Mouse (Mus musculus) small intestine, adult 2 months (tissue): ENCODE data around the gene Cpe. TPM values are rescaled to one million over a fixed set of nuclear protein-coding genes. Genes with fewer than 3 reads are reported as not detected.

Experiments
- H3K27ac ChIP-seq: fragments of 200-500 bp; 2 replicates; pipeline ENCODE4 v1.5.1; 2012; ENCODE audit warnings: low read depth, low read length, control low read depth, inconsistent platforms; ENCODE audit not compliant: insufficient read depth
- H3K27me3 ChIP-seq: fragments of 200-500 bp; 2 replicates; pipeline ENCODE4 v1.6.1; 2012; ENCODE audit warnings: mild to moderate bottlenecking, moderate library complexity, low read length, inconsistent platforms; ENCODE audit not compliant: control insufficient read depth, insufficient read depth
- H3K36me3 ChIP-seq: fragments of 200-500 bp; 2 replicates; pipeline ENCODE4 v1.6.1; 2012; ENCODE audit warnings: mild to moderate bottlenecking, low read length, control low read depth, inconsistent platforms; ENCODE audit not compliant: control insufficient read depth, insufficient read depth
- H3K4me1 ChIP-seq: fragments of 200-500 bp; 2 replicates; pipeline ENCODE4 v1.6.1; 2012; ENCODE audit warnings: low read length, inconsistent platforms, mixed read lengths; ENCODE audit not compliant: control insufficient read depth, insufficient read depth, insufficient read length
- H3K4me3 ChIP-seq: fragments of 200-500 bp; 2 replicates; pipeline ENCODE4 v1.5.1; 2012; ENCODE audit warnings: low read depth, mild to moderate bottlenecking, control low read depth, inconsistent platforms, low read length, moderate library complexity
- CTCF ChIP-seq: fragments of 200-500 bp; IDR thresholded peaks from 2 replicates; pipeline ENCODE4 v1.5.1; 2012; ENCODE audit warnings: low read depth, mild to moderate bottlenecking, control low read depth, inconsistent platforms, low read length, moderate library complexity, mixed read lengths; ENCODE audit not compliant: insufficient replicate concordance, insufficient read length; ENCODE audit errors: extremely low read depth
- POLR2A ChIP-seq: fragments of 200-500 bp; IDR thresholded peaks from 2 replicates; pipeline ENCODE4 v1.6.1; 2012; ENCODE audit warnings: low read depth, mild to moderate bottlenecking, control low read depth, inconsistent platforms, low read length, moderate library complexity
- WGBS: fragments of 180-500 bp; shearing (Covaris S2); methylation state at CpG from one replicate; pipeline ENCODE4 v1.1.7; 2018; 5-methylcytosine and 5-hydroxymethylcytosine counted together
- polyA plus RNA-seq: library from polyadenylated mRNA; depleted of rRNA; stranded (reverse); fragments of >200 nt; gene quantifications from 2 replicates; pipeline ENCODE4 v1.2.3, GENCODE M21; 2012; rRNA removed

Gene Cpe
- 24.5 and 56.7 TPM in 2 replicates for polyA plus RNA-seq

- TF ChIP-seq POLR2A, result no peak
- peak; percentile 11; the same call in 1 of the 2 replicates for TF ChIP-seq CTCF
- no peaks in the 10 kb centered on the region for H3K36me3 ChIP-seq
- 1% methylated on average over 54 of the region's 54 CpGs for WGBS
- H3K27me3 ChIP-seq, result peaks cover 11% of the 10 kb centered on the region
- H3K27ac ChIP-seq, result no peak within 1 kb of the TSS
- peak within 1 kb of the TSS; percentile 58 for H3K4me3 ChIP-seq
- peaks cover 3% of the 10 kb centered on the region; the same call in 1 of the 2 replicates for H3K4me1 ChIP-seq
Measured at GRCm38 (mm10) chr8:64692651-64693201, at the start of gene Cpe. Gene Cpe (minus strand): TSS chr8:64693054.

GRCm38 (mm10) chr8:64740547-64741211 lies 47.8 kb upstream of the Cpe start:
- 90% methylated on average over 13 of the region's 13 CpGs for WGBS
- H3K27me3 ChIP-seq, result no peaks in the 10 kb centered on the region
- H3K4me1 ChIP-seq, result peaks cover 8% of the 10 kb centered on the region; the same call in 1 of the 2 replicates
- H3K36me3 ChIP-seq, result no peaks in the 10 kb centered on the region
- H3K27ac ChIP-seq, result no peak overlapping the region
- TF ChIP-seq POLR2A, result no peak
- no peak overlapping the region for H3K4me3 ChIP-seq

GRCm38 (mm10) chr8:64738916-64739315 lies 46.1 kb upstream of the Cpe start:
- no peak overlapping the region for H3K27ac ChIP-seq
- no peak for TF ChIP-seq POLR2A
- no peak for TF ChIP-seq CTCF
- no peaks in the 10 kb centered on the region for H3K36me3 ChIP-seq
- peaks cover 8% of the 10 kb centered on the region; the same call in 1 of the 2 replicates for H3K4me1 ChIP-seq
- WGBS, result 89% methylated on average over 1 of the region's 1 CpGs
- no peak overlapping the region for H3K4me3 ChIP-seq
- H3K27me3 ChIP-seq, result no peaks in the 10 kb centered on the region

GRCm38 (mm10) chr8:64736767-64737323 lies 44.0 kb upstream of the Cpe start:
- Histone ChIP-seq H3K36me3 (no peaks in the 10 kb centered on the region), H3K4me3 (no peak overlapping the region), H3K27ac (no peak overlapping the region), H3K4me1 (peaks cover 8% of the 10 kb centered on the region; the same call in 1 of the 2 replicates), H3K27me3 (no peaks in the 10 kb centered on the region)
- 88% methylated on average over 3 of the region's 3 CpGs for WGBS
- TF ChIP-seq POLR2A, result no peak
- no peak for TF ChIP-seq CTCF

- 87% methylated on average over 8 of the region's 8 CpGs for WGBS
- no peak overlapping the region for H3K27ac ChIP-seq
Measured at GRCm38 (mm10) chr8:64735161-64735560, 42.3 kb upstream of the Cpe start.

GRCm38 (mm10) chr8:64733271-64733943 lies 40.6 kb upstream of the Cpe start, which contains the start of gene Msmo1:
Gene Msmo1 (minus strand): TSS chr8:64733792.
- WGBS, result under 1% methylated on average over 60 of the region's 60 CpGs
- no peaks in the 10 kb centered on the region for H3K27me3 ChIP-seq
- TF ChIP-seq CTCF, result no peak
- TF ChIP-seq POLR2A, result peak; percentile 98
- H3K4me1 ChIP-seq, result peaks cover 8% of the 10 kb centered on the region; the same call in 1 of the 2 replicates
- peak within 1 kb of the TSS; percentile 61 for H3K27ac ChIP-seq
- peak within 1 kb of the TSS; percentile 84 for H3K4me3 ChIP-seq
- peaks cover 12% of the 10 kb centered on the region for H3K36me3 ChIP-seq

More at GRCm38 (mm10) chr8:64735161-64735560, 42.3 kb upstream of the Cpe start:
- Histone ChIP-seq H3K4me3 (no peak overlapping the region), H3K36me3 (peaks cover 5% of the 10 kb centered on the region), H3K27me3 (no peaks in the 10 kb centered on the region), H3K4me1 (peaks cover 8% of the 10 kb centered on the region; the same call in 1 of the 2 replicates)
- no peak for TF ChIP-seq POLR2A
- TF ChIP-seq CTCF, result no peak
